Mouse (Mus musculus): ENCODE data around the gene Kcng4. TPM values are rescaled to one million over a fixed set of nuclear protein-coding genes. Genes with fewer than 3 reads are reported as not detected.

Gene Kcng4
- polyA plus RNA-seq, 1 experiment from 2014 or later: 0.08 TPM

DNA sequence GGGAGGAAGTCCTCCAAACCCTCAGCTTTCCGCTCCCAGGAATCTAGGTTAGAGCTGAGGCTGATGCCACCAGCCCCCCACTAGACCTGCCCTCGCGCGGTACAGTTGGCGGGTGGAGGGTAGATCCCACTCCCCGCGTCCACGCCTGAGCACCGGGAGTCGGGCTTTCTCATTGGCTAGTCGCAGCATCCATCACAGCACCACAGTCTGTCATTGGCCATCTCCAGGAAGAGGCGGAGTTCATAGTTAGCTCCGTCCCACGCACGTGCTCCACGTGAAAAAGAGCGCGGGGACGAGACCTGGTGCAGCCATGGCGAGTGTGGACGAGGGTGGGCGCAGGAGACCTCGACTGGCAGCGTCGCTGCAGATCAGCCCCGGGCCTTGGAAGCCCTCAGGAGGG, 23.0 kb downstream of the Kcng4 start, which contains the start of gene Adad2:
TSS of gene Adad2 (plus strand) at position 277 of the 400 bp plus-strand sequence.
- no peak within 1 kb of the TSS for H3K4me2 ChIP-seq (ENCODE audit: low read depth, low read length)
- no peaks in the 10 kb centered on the region for H3K4me1 ChIP-seq (ENCODE audit: control insufficient read depth, insufficient read depth, low read length)
- no peaks in the 10 kb centered on the region for H3K36me3 ChIP-seq (ENCODE audit: control insufficient read depth, insufficient read depth, low read length)
- no peak within 1 kb of the TSS for H3K4me3 ChIP-seq (ENCODE audit: low read depth, low read length)
- 81% methylated on average over 26 of the region's 26 CpGs for WGBS
- no peaks in the 10 kb centered on the region for H3K27me3 ChIP-seq (ENCODE audit: control insufficient read depth, insufficient read depth, low read length)
- no peak within 1 kb of the TSS for H3K9ac ChIP-seq (replicated peaks; ENCODE audit: low read depth, low read length)
- no peak within 1 kb of the TSS for H3K27ac ChIP-seq (ENCODE audit: low read depth, low read length)
- no peaks in the 10 kb centered on the region for H3K9me3 ChIP-seq (ENCODE audit: control insufficient read depth, low read length)
- ATAC-seq (ENCODE audit: low read depth): no peak

DNA sequence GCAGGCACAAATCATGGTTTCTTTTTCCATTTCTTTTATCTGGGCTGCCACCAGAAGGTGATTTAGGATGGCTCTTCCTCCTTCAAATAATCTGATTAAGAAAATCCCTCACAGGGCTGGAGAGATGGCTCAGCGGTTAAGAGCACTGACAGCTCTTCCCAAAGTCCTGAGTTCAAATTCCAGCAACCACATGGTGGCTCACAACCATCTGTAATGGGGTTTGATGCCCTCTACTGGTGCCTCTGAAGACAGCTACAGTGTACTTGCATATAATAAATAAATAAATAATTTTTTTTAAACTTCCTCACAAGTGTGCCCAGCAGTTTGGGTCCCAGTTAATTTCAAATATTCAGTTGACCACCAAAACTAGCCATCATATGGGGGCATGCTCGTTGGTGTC, 29.3 kb downstream of the Kcng4 start:
- Histone ChIP-seq H3K9me3 (ENCODE audit: control insufficient read depth, low read length) (no peaks in the 10 kb centered on the region), H3K4me3 (ENCODE audit: low read depth, low read length) (no peak overlapping the region), H3K4me1 (ENCODE audit: control insufficient read depth, insufficient read depth, low read length) (peaks cover 7% of the 10 kb centered on the region; the same call in 1 of the 2 replicates), H3K9ac (replicated peaks; ENCODE audit: low read depth, low read length) (no peak overlapping the region), H3K4me2 (ENCODE audit: low read depth, low read length) (no peak overlapping the region), H3K27ac (ENCODE audit: low read depth, low read length) (no peak overlapping the region), H3K36me3 (ENCODE audit: control insufficient read depth, insufficient read depth, low read length) (peaks cover 12% of the 10 kb centered on the region; the same call in 1 of the 2 replicates), H3K27me3 (ENCODE audit: control insufficient read depth, insufficient read depth, low read length) (no peaks in the 10 kb centered on the region)
- ATAC-seq (ENCODE audit: low read depth): no peak
- 92% methylated on average over 2 of the region's 2 CpGs for WGBS

DNA sequence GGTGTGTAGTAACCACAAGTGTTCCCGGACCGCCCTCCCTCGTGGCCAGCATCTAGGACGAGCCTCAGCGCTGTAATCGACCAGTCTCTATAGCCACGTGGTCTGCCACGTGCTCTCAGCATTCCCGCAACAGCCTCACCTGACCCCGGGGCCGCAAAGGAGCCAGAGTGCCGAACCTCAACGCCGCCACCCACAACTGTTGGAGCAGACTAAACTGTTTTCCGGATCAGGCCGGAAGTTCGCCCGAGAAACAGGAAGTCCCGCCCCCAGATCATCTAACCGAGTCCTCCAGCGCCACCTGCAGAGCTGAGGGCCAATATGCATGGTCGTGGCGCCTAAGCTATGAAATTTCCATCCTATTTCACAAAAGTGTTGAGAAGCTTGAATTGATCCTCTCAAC, 30.5 kb downstream of the Kcng4 start, which contains the start of gene Taf1c:
TSS of gene Taf1c (minus strand) at position 227 of the 400 bp plus-strand sequence.
- peak; percentile 77; the same call in 1 of the 2 replicates for ATAC-seq (ENCODE audit: low read depth)
- peaks cover 23% of the 10 kb centered on the region for H3K36me3 ChIP-seq (ENCODE audit: control insufficient read depth, insufficient read depth, low read length)
- WGBS: under 1% methylated on average over 23 of the region's 23 CpGs
- peak within 1 kb of the TSS; percentile 75 for H3K4me3 ChIP-seq (ENCODE audit: low read depth, low read length)
- H3K9ac ChIP-seq (replicated peaks; ENCODE audit: low read depth, low read length): peak within 1 kb of the TSS; percentile 79
- H3K27ac ChIP-seq (ENCODE audit: low read depth, low read length): no peak within 1 kb of the TSS
- peaks cover 7% of the 10 kb centered on the region; the same call in 1 of the 2 replicates for H3K4me1 ChIP-seq (ENCODE audit: control insufficient read depth, insufficient read depth, low read length)
- no peaks in the 10 kb centered on the region for H3K9me3 ChIP-seq (ENCODE audit: control insufficient read depth, low read length)
- peak within 1 kb of the TSS; percentile 91 for H3K4me2 ChIP-seq (ENCODE audit: low read depth, low read length)
- H3K27me3 ChIP-seq (ENCODE audit: control insufficient read depth, insufficient read depth, low read length): no peaks in the 10 kb centered on the region

DNA sequence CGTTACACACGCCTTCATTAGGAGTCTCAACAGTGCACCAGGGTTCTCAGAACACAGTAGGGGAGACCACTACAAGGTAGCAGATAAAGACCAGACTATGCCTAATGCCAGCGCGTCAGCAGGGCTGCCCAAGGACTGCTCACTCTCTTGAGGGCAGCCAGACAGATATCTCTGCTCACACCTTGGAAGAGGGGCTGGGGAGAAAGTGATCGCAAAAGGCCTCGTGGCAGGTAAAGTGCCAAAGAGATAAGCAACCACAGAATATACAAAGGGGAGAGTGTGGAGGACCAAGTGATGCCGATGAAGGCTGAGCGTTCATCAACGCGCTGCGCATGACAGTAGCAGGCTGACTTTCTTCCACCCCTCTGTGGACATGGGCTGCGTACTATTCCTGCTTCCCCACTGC, 31.1 kb downstream of the Kcng4 start:
- WGBS: 42% methylated on average over 12 of the region's 12 CpGs
- ATAC-seq (ENCODE audit: low read depth): no peak
- Histone ChIP-seq H3K27ac (ENCODE audit: low read depth, low read length) (no peak overlapping the region), H3K36me3 (ENCODE audit: control insufficient read depth, insufficient read depth, low read length) (peaks cover 27% of the 10 kb centered on the region), H3K4me2 (ENCODE audit: low read depth, low read length) (peak overlapping the region; percentile 91), H3K4me3 (ENCODE audit: low read depth, low read length) (peak overlapping the region; percentile 75), H3K9ac (replicated peaks; ENCODE audit: low read depth, low read length) (peak overlapping the region; percentile 79), H3K4me1 (ENCODE audit: control insufficient read depth, insufficient read depth, low read length) (peaks cover 7% of the 10 kb centered on the region; the same call in 1 of the 2 replicates), H3K27me3 (ENCODE audit: control insufficient read depth, insufficient read depth, low read length) (no peaks in the 10 kb centered on the region), H3K9me3 (ENCODE audit: control insufficient read depth, low read length) (no peaks in the 10 kb centered on the region)

DNA sequence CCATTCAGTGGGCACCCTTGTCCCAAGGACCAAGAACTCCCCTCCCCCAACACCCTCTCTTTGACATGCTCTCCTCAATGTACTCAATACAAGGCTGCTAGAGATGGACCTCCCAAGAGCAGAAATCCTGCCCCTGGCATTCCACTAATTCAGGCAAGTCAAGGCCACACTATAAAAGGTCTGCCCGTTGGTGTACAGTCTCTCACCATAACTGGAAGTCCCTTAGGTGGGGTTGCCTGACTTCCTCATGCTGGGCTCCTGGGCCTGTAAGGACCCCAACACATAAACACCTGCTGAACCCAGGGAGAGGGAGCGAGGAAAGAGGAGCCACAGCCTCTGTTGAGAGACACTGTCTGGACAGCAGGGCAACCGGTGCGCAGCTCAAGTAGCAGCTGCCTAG, 31.7 kb downstream of the Kcng4 start:
- no peaks in the 10 kb centered on the region for H3K9me3 ChIP-seq (ENCODE audit: control insufficient read depth, low read length)
- ATAC-seq (ENCODE audit: low read depth): no peak
- H3K4me3 ChIP-seq (ENCODE audit: low read depth, low read length): no peak overlapping the region; the same call in 1 of the 2 replicates
- peaks cover 33% of the 10 kb centered on the region for H3K36me3 ChIP-seq (ENCODE audit: control insufficient read depth, insufficient read depth, low read length)
- H3K9ac ChIP-seq (replicated peaks; ENCODE audit: low read depth, low read length): peak overlapping the region; percentile 79
- peak overlapping the region; percentile 91 for H3K4me2 ChIP-seq (ENCODE audit: low read depth, low read length)
- peaks cover 7% of the 10 kb centered on the region; the same call in 1 of the 2 replicates for H3K4me1 ChIP-seq (ENCODE audit: control insufficient read depth, insufficient read depth, low read length)
- 90% methylated on average over 4 of the region's 4 CpGs for WGBS
- H3K27me3 ChIP-seq (ENCODE audit: control insufficient read depth, insufficient read depth, low read length): no peaks in the 10 kb centered on the region
- no peak overlapping the region for H3K27ac ChIP-seq (ENCODE audit: low read depth, low read length)

DNA sequence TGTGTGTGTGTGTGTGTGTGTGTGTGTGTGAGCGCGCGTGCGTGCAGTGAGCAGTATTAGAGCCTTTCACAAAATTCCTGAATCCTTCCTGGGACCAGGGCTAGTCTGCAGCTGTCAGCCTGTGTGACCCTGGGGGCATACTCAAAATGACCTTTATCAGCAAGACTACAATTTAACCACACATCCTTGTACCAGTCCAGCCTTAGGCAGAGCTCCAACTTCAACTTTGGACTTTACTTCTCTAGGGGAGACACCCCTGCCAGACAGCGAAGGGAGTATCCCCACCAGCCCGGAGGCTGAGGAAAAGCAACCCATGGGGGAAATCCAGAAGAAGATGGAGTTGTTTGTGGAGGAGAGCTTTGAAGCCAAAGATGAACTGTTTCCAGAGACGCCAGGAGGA, 44.0 kb downstream of the Kcng4 start:
- WGBS: 91% methylated on average over 7 of the region's 7 CpGs
- Histone ChIP-seq H3K4me1 (ENCODE audit: control insufficient read depth, insufficient read depth, low read length) (no peaks in the 10 kb centered on the region), H3K36me3 (ENCODE audit: control insufficient read depth, insufficient read depth, low read length) (no peaks in the 10 kb centered on the region), H3K9me3 (ENCODE audit: control insufficient read depth, low read length) (no peaks in the 10 kb centered on the region), H3K4me3 (ENCODE audit: low read depth, low read length) (no peak overlapping the region), H3K4me2 (ENCODE audit: low read depth, low read length) (no peak overlapping the region), H3K27me3 (ENCODE audit: control insufficient read depth, insufficient read depth, low read length) (no peaks in the 10 kb centered on the region), H3K9ac (replicated peaks; ENCODE audit: low read depth, low read length) (no peak overlapping the region), H3K27ac (ENCODE audit: low read depth, low read length) (no peak overlapping the region)
- ATAC-seq (ENCODE audit: low read depth): no peak

DNA sequence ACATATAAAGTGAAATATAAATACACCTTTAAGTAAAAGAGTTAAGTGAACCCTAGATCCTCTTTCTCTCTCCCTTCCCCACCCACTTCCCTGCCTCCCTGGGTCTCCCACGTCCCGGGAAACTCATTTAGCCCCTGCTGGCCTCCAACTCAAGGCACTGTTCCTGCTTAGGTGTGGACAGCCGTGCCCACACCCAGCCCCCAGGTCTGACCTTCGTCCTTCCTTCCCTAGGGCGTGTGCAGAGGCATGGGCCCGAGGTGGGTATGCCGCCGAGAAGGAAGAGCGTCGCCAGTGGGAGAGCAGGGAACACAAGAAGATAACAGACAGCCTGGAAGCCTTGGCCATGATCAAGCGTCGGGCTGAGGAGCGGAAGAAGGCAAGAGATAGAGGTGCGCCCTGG, 45.1 kb downstream of the Kcng4 start:
- WGBS: 86% methylated on average over 14 of the region's 14 CpGs

DNA sequence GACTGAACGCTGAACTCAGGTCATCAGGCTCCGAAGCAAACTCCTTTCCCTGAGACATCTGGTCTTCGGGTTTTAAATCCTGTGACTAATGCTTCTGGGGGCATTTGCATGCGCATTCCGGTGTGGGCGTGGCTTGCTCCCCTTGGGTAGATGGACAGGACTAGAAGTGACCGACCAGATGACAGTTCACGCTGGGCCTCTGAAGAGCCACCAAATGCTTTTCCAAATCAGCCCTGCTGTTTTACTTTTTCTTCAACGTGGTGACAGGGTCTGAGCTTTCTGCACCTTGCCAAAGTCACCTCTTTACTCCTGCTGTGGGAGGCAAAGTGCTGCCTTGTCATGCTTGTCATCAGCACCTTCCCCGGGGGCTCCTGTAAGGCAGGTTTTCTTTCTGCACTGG, 46.6 kb downstream of the Kcng4 start:
- WGBS: 25% methylated on average over 10 of the region's 10 CpGs
- Histone ChIP-seq H3K9ac (replicated peaks; ENCODE audit: low read depth, low read length) (no peak overlapping the region), H3K27ac (ENCODE audit: low read depth, low read length) (no peak overlapping the region), H3K4me1 (ENCODE audit: control insufficient read depth, insufficient read depth, low read length) (no peaks in the 10 kb centered on the region), H3K36me3 (ENCODE audit: control insufficient read depth, insufficient read depth, low read length) (no peaks in the 10 kb centered on the region), H3K4me3 (ENCODE audit: low read depth, low read length) (no peak overlapping the region), H3K27me3 (ENCODE audit: control insufficient read depth, insufficient read depth, low read length) (no peaks in the 10 kb centered on the region), H3K9me3 (ENCODE audit: control insufficient read depth, low read length) (no peaks in the 10 kb centered on the region), H3K4me2 (ENCODE audit: low read depth, low read length) (no peak overlapping the region)
- no peak for ATAC-seq (ENCODE audit: low read depth)

More for the DNA sequence above, 45.1 kb downstream of the Kcng4 start:
- Histone ChIP-seq H3K4me2 (ENCODE audit: low read depth, low read length) (no peak overlapping the region), H3K4me3 (ENCODE audit: low read depth, low read length) (no peak overlapping the region), H3K36me3 (ENCODE audit: control insufficient read depth, insufficient read depth, low read length) (no peaks in the 10 kb centered on the region), H3K9me3 (ENCODE audit: control insufficient read depth, low read length) (no peaks in the 10 kb centered on the region), H3K27me3 (ENCODE audit: control insufficient read depth, insufficient read depth, low read length) (no peaks in the 10 kb centered on the region), H3K4me1 (ENCODE audit: control insufficient read depth, insufficient read depth, low read length) (no peaks in the 10 kb centered on the region), H3K9ac (replicated peaks; ENCODE audit: low read depth, low read length) (no peak overlapping the region), H3K27ac (ENCODE audit: low read depth, low read length) (no peak overlapping the region)
- no peak for ATAC-seq (ENCODE audit: low read depth)

DNA sequence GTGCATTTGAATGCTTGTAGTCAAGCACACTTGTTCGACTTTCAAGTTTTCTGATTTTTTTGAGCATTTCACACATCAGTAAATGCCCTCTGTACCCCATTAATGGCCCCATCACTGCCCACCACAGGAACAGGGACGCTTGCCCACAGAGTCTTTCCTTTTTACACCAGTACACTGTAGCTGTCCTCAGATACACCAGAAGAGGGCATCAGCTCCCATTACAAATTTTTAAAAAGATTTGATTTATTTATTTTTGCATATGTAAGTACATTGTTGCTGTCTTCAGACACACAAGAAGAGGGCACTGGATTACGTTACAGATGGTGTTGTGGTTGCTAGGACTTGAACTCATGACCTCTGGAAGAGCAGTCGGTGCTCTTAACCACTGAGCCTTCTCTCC, 47.2 kb downstream of the Kcng4 start:
- H3K4me1 ChIP-seq (ENCODE audit: control insufficient read depth, insufficient read depth, low read length): no peaks in the 10 kb centered on the region
- H3K4me2 ChIP-seq (ENCODE audit: low read depth, low read length): no peak overlapping the region
- no peak overlapping the region for H3K9ac ChIP-seq (replicated peaks; ENCODE audit: low read depth, low read length)
- no peaks in the 10 kb centered on the region for H3K9me3 ChIP-seq (ENCODE audit: control insufficient read depth, low read length)
- no peak overlapping the region for H3K4me3 ChIP-seq (ENCODE audit: low read depth, low read length)
- H3K27ac ChIP-seq (ENCODE audit: low read depth, low read length): no peak overlapping the region
- no peaks in the 10 kb centered on the region for H3K36me3 ChIP-seq (ENCODE audit: control insufficient read depth, insufficient read depth, low read length)
- 66% methylated on average over 4 of the region's 4 CpGs for WGBS
- no peaks in the 10 kb centered on the region for H3K27me3 ChIP-seq (ENCODE audit: control insufficient read depth, insufficient read depth, low read length)
- no peak for ATAC-seq (ENCODE audit: low read depth)

All from neural tube, embryonic 14.5 days (tissue).